Mouse (Mus musculus) forebrain, embryonic 12.5 days (tissue): ENCODE measurements at regions not wholly inside any gene's neighbourhood (a gene's known extent, or its start where the extent isn't known, plus 50 kb on each side); places are given as distances from the start of the nearest gene placed in this dataset.

ENCODE experiments used
- ATAC-seq: fragments of 200-750 bp; cut with Nextera tagmentation; 2 replicates; pipeline ENCODE4 v1.8.0; 2017; ENCODE audit warnings: moderate TSS enrichment; ENCODE audit not compliant: low FRiP score
- H3K27ac ChIP-seq: fragments of 300-500 bp; sonication (generic); 2 replicates; pipeline ENCODE4 v1.5.1; 2016; ENCODE audit warnings: mild to moderate bottlenecking
- H3K27me3 ChIP-seq: fragments of 300-500 bp; sonication (generic); 2 replicates; pipeline ENCODE4 v1.6.1; 2016; ENCODE audit warnings: mild to moderate bottlenecking
- H3K36me3 ChIP-seq: fragments of 300-500 bp; sonication (generic); replicated peaks from 2 replicates; pipeline ENCODE4 v1.6.1; 2016; ENCODE audit warnings: mild to moderate bottlenecking
- H3K4me1 ChIP-seq: fragments of 300-500 bp; sonication (generic); 2 replicates; pipeline ENCODE4 v1.6.1; 2016
- H3K4me2 ChIP-seq: fragments of 300-500 bp; sonication (generic); 2 replicates; pipeline ENCODE4 v1.6.1; 2016; ENCODE audit warnings: mild to moderate bottlenecking, moderate library complexity
- H3K4me3 ChIP-seq: fragments of 300-500 bp; sonication (generic); replicated peaks from 2 replicates; pipeline ENCODE4 v1.5.1; 2016; ENCODE audit warnings: mild to moderate bottlenecking
- H3K9ac ChIP-seq: fragments of 300-500 bp; sonication (generic); 2 replicates; pipeline ENCODE4 v1.6.1; 2016; ENCODE audit warnings: mild to moderate bottlenecking
- H3K9me3 ChIP-seq: fragments of 300-500 bp; sonication (generic); 2 replicates; pipeline ENCODE4 v1.6.1; 2016
- WGBS: fragments of 180-500 bp; shearing (Covaris S2); methylation state at CpG from one replicate; pipeline ENCODE4 v1.1.7; 2016; 5-methylcytosine and 5-hydroxymethylcytosine counted together

GRCm38 (mm10) chr1:35548845-35549244 lies 519.4 kb upstream of the Hs6st1 start:
- Histone ChIP-seq H3K4me3 (no peak overlapping the region), H3K4me1 (no peaks in the 10 kb centered on the region), H3K27me3 (no peaks in the 10 kb centered on the region), H3K9ac (no peak overlapping the region), H3K9me3 (no peaks in the 10 kb centered on the region), H3K27ac (no peak overlapping the region), H3K4me2 (no peak overlapping the region), H3K36me3 (no peaks in the 10 kb centered on the region)
- WGBS = 90% methylated on average over 3 of the region's 3 CpGs
- no peak for ATAC-seq

- Histone ChIP-seq H3K4me2 (no peak overlapping the region), H3K4me3 (no peak overlapping the region), H3K27ac (no peak overlapping the region), H3K36me3 (no peaks in the 10 kb centered on the region), H3K9me3 (no peaks in the 10 kb centered on the region), H3K9ac (no peak overlapping the region), H3K27me3 (no peaks in the 10 kb centered on the region), H3K4me1 (no peaks in the 10 kb centered on the region)
- no peak for ATAC-seq
- WGBS = 88% methylated on average over 1 of the region's 1 CpGs
Measured at GRCm38 (mm10) chr1:35551503-35551902, 516.7 kb upstream of the Hs6st1 start.

GRCm38 (mm10) chr1:35562786-35563185 lies 505.4 kb upstream of the Hs6st1 start:
- peaks cover 7% of the 10 kb centered on the region; the same call in 1 of the 2 replicates for H3K9me3 ChIP-seq
- H3K36me3 ChIP-seq = no peaks in the 10 kb centered on the region
- no peaks in the 10 kb centered on the region for H3K27me3 ChIP-seq
- H3K27ac ChIP-seq = no peak overlapping the region
- H3K4me1 ChIP-seq = no peaks in the 10 kb centered on the region
- ATAC-seq = no peak
- no peak overlapping the region for H3K9ac ChIP-seq
- 90% methylated on average over 4 of the region's 4 CpGs for WGBS
- no peak overlapping the region for H3K4me2 ChIP-seq
- H3K4me3 ChIP-seq = no peak overlapping the region

GRCm38 (mm10) chr1:35575203-35575602 lies 493.0 kb upstream of the Hs6st1 start:
- ATAC-seq = no peak
- no peak overlapping the region for H3K4me2 ChIP-seq
- H3K36me3 ChIP-seq = no peaks in the 10 kb centered on the region
- no peaks in the 10 kb centered on the region for H3K4me1 ChIP-seq
- no peaks in the 10 kb centered on the region for H3K27me3 ChIP-seq
- 81% methylated on average over 1 of the region's 1 CpGs for WGBS
- no peak overlapping the region for H3K27ac ChIP-seq
- no peaks in the 10 kb centered on the region for H3K9me3 ChIP-seq
- H3K4me3 ChIP-seq = no peak overlapping the region
- no peak overlapping the region for H3K9ac ChIP-seq

GRCm38 (mm10) chr1:35579392-35579791 lies 488.8 kb upstream of the Hs6st1 start:
- no peaks in the 10 kb centered on the region for H3K4me1 ChIP-seq
- no peak overlapping the region for H3K27ac ChIP-seq
- H3K27me3 ChIP-seq = no peaks in the 10 kb centered on the region
- H3K9me3 ChIP-seq = no peaks in the 10 kb centered on the region
- no peak overlapping the region for H3K4me3 ChIP-seq
- no peak for ATAC-seq
- H3K9ac ChIP-seq = no peak overlapping the region
- WGBS = 76% methylated on average over 3 of the region's 3 CpGs
- H3K4me2 ChIP-seq = no peak overlapping the region
- H3K36me3 ChIP-seq = no peaks in the 10 kb centered on the region

GRCm38 (mm10) chr1:35579992-35580391 lies 488.2 kb upstream of the Hs6st1 start:
- no peak overlapping the region for H3K9ac ChIP-seq
- ATAC-seq = no peak
- no peak overlapping the region for H3K27ac ChIP-seq
- no peaks in the 10 kb centered on the region for H3K9me3 ChIP-seq
- no peaks in the 10 kb centered on the region for H3K4me1 ChIP-seq
- H3K36me3 ChIP-seq = no peaks in the 10 kb centered on the region
- H3K4me3 ChIP-seq = no peak overlapping the region
- 77% methylated on average over 4 of the region's 4 CpGs for WGBS
- H3K27me3 ChIP-seq = no peaks in the 10 kb centered on the region
- no peak overlapping the region for H3K4me2 ChIP-seq

- Histone ChIP-seq H3K27ac (no peak overlapping the region), H3K9me3 (no peaks in the 10 kb centered on the region), H3K4me2 (no peak overlapping the region), H3K4me1 (no peaks in the 10 kb centered on the region), H3K9ac (no peak overlapping the region), H3K27me3 (no peaks in the 10 kb centered on the region), H3K4me3 (no peak overlapping the region), H3K36me3 (no peaks in the 10 kb centered on the region)
- 72% methylated on average over 3 of the region's 3 CpGs for WGBS
- no peak for ATAC-seq
Measured at GRCm38 (mm10) chr1:35580474-35580873, 487.7 kb upstream of the Hs6st1 start.

- Histone ChIP-seq H3K4me1 (no peaks in the 10 kb centered on the region; the same call in 1 of the 2 replicates), H3K36me3 (no peaks in the 10 kb centered on the region), H3K27me3 (no peaks in the 10 kb centered on the region), H3K27ac (no peak overlapping the region), H3K9ac (no peak overlapping the region), H3K4me2 (no peak overlapping the region), H3K9me3 (no peaks in the 10 kb centered on the region), H3K4me3 (no peak overlapping the region)
- WGBS = 84% methylated on average over 2 of the region's 2 CpGs
- no peak for ATAC-seq
Measured at GRCm38 (mm10) chr1:35587900-35588299, 480.3 kb upstream of the Hs6st1 start.

GRCm38 (mm10) chr1:35588939-35589338 lies 479.3 kb upstream of the Hs6st1 start:
- Histone ChIP-seq H3K9ac (no peak overlapping the region), H3K4me1 (no peaks in the 10 kb centered on the region; the same call in 1 of the 2 replicates), H3K36me3 (no peaks in the 10 kb centered on the region), H3K4me2 (no peak overlapping the region), H3K9me3 (no peaks in the 10 kb centered on the region), H3K27me3 (no peaks in the 10 kb centered on the region), H3K27ac (no peak overlapping the region), H3K4me3 (no peak overlapping the region)
- ATAC-seq = no peak
- WGBS = 72% methylated on average over 3 of the region's 3 CpGs

- no peaks in the 10 kb centered on the region for H3K9me3 ChIP-seq
- H3K36me3 ChIP-seq = no peaks in the 10 kb centered on the region
- no peak overlapping the region for H3K9ac ChIP-seq
- no peak for ATAC-seq
- no peaks in the 10 kb centered on the region for H3K27me3 ChIP-seq
- H3K27ac ChIP-seq = no peak overlapping the region
- H3K4me1 ChIP-seq = no peaks in the 10 kb centered on the region
- no peak overlapping the region for H3K4me3 ChIP-seq
- WGBS = 82% methylated on average over 3 of the region's 3 CpGs
- H3K4me2 ChIP-seq = no peak overlapping the region
Measured at GRCm38 (mm10) chr1:35600847-35601246, 467.4 kb upstream of the Hs6st1 start.

- Histone ChIP-seq H3K4me3 (no peak overlapping the region), H3K4me2 (no peak overlapping the region), H3K9ac (no peak overlapping the region), H3K9me3 (no peaks in the 10 kb centered on the region), H3K27me3 (no peaks in the 10 kb centered on the region), H3K27ac (no peak overlapping the region), H3K36me3 (no peaks in the 10 kb centered on the region), H3K4me1 (no peaks in the 10 kb centered on the region)
- ATAC-seq = no peak
- WGBS = 82% methylated on average over 3 of the region's 3 CpGs
Measured at GRCm38 (mm10) chr1:35615131-35615530, 453.1 kb upstream of the Hs6st1 start.

GRCm38 (mm10) chr1:35619476-35619875 lies 448.7 kb upstream of the Hs6st1 start:
- no peak overlapping the region for H3K4me3 ChIP-seq
- no peaks in the 10 kb centered on the region for H3K4me1 ChIP-seq
- no peaks in the 10 kb centered on the region for H3K9me3 ChIP-seq
- H3K36me3 ChIP-seq = no peaks in the 10 kb centered on the region
- no peak overlapping the region for H3K27ac ChIP-seq
- no peak for ATAC-seq
- WGBS = 82% methylated on average over 4 of the region's 4 CpGs
- no peak overlapping the region for H3K9ac ChIP-seq
- no peaks in the 10 kb centered on the region for H3K27me3 ChIP-seq
- no peak overlapping the region for H3K4me2 ChIP-seq

- no peak for ATAC-seq
- no peaks in the 10 kb centered on the region for H3K36me3 ChIP-seq
- no peak overlapping the region for H3K9ac ChIP-seq
- no peaks in the 10 kb centered on the region for H3K27me3 ChIP-seq
- H3K27ac ChIP-seq = no peak overlapping the region
- no peak overlapping the region for H3K4me3 ChIP-seq
- 73% methylated on average over 7 of the region's 7 CpGs for WGBS
- H3K9me3 ChIP-seq = no peaks in the 10 kb centered on the region
- no peaks in the 10 kb centered on the region for H3K4me1 ChIP-seq
- no peak overlapping the region for H3K4me2 ChIP-seq
Measured at GRCm38 (mm10) chr1:35642595-35642994, 425.6 kb upstream of the Hs6st1 start.
